23 mouse cellular contexts compared by ENCODE assay signal in the genomic region with DNA sequence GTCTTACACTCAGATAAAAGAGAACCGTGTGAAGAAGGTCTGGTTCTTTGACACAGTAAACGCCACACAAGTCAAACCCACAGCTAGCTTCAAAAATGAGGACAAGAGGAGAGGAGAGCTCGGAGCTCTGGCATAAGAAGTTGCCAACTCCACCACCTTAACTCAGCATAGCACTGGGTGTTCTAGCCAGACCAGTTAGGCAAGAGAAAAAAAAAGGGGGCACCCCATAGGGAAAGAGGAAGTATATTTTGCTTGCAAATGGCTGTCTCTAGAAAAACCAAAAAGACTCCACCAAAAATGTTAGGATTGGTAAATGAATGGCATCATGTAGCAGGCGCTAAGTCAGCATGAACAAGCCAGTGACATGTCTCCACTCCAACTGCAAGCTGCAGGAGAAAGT. TPM values are rescaled to one million over a fixed set of nuclear protein-coding genes. Genes with fewer than 3 reads are reported as not detected.
"Had no signal": no experiment of that assay in that cellular context is flagged by ENCODE, and none has a peak within 500 bp of the region (broad histone marks: within the 10 kb centered on the region; RNA-seq: fewer than 3 reads in every experiment).

No protein-coding gene starts in this region.

- DNase-seq: kidney, adult 11 months; kidney, adult 8-10 months; kidney, postnatal 10 days; kidney, postnatal 36 days; left cerebral cortex, postnatal 4 days; lung, adult 18-20 months; lung, postnatal 10 days; lung, postnatal 4 days; retina, postnatal 1 day; right cerebral cortex, postnatal 25 days; spleen, adult 18-20 months; thymus, postnatal 25 days had no signal

- H3K4me2 ChIP-seq: kidney, embryonic 15.5 days; limb, embryonic 12.5 days; limb, embryonic 15.5 days; liver, embryonic 12.5 days; liver, embryonic 15.5 days; lung, embryonic 15.5 days; midbrain, embryonic 12.5 days; midbrain, embryonic 15.5 days; neural tube, embryonic 13.5 days; stomach, embryonic 15.5 days had no signal

- H3K4me1 ChIP-seq: kidney, embryonic 15.5 days; limb, embryonic 12.5 days; limb, embryonic 15.5 days; lung, embryonic 15.5 days; midbrain, embryonic 12.5 days; midbrain, embryonic 15.5 days; neural tube, embryonic 13.5 days; stomach, embryonic 15.5 days had no signal

- H3K27ac ChIP-seq: kidney, embryonic 15.5 days; limb, embryonic 12.5 days; limb, embryonic 15.5 days; liver, embryonic 12.5 days; liver, embryonic 15.5 days; lung, embryonic 15.5 days; midbrain, embryonic 12.5 days; midbrain, embryonic 15.5 days; neural tube, embryonic 13.5 days; stomach, embryonic 15.5 days had no signal

- H3K9ac ChIP-seq: kidney, embryonic 15.5 days; limb, embryonic 12.5 days; limb, embryonic 15.5 days; liver, embryonic 12.5 days; liver, embryonic 15.5 days; lung, embryonic 15.5 days; midbrain, embryonic 12.5 days; midbrain, embryonic 15.5 days; neural tube, embryonic 13.5 days; stomach, embryonic 15.5 days had no signal

- H3K27me3 ChIP-seq: kidney, embryonic 15.5 days; limb, embryonic 12.5 days; limb, embryonic 15.5 days; liver, embryonic 15.5 days; lung, embryonic 15.5 days; midbrain, embryonic 12.5 days; midbrain, embryonic 15.5 days; neural tube, embryonic 13.5 days; stomach, embryonic 15.5 days had no signal

- H3K36me3 ChIP-seq: kidney, embryonic 15.5 days; limb, embryonic 12.5 days; limb, embryonic 15.5 days; liver, embryonic 12.5 days; liver, embryonic 15.5 days; lung, embryonic 15.5 days; midbrain, embryonic 12.5 days; midbrain, embryonic 15.5 days; neural tube, embryonic 13.5 days; stomach, embryonic 15.5 days had no signal

- ATAC-seq: liver, embryonic 12.5 days; midbrain, embryonic 15.5 days had no signal

- H3K9me3 ChIP-seq: kidney, embryonic 15.5 days; limb, embryonic 12.5 days; limb, embryonic 15.5 days; liver, embryonic 12.5 days; liver, embryonic 15.5 days; lung, embryonic 15.5 days; midbrain, embryonic 12.5 days; midbrain, embryonic 15.5 days; neural tube, embryonic 13.5 days; stomach, embryonic 15.5 days had no signal

- H3K4me3 ChIP-seq: kidney, embryonic 15.5 days; limb, embryonic 12.5 days; limb, embryonic 15.5 days; liver, embryonic 12.5 days; liver, embryonic 15.5 days; lung, embryonic 15.5 days; midbrain, embryonic 12.5 days; midbrain, embryonic 15.5 days; myocyte; neural tube, embryonic 13.5 days; stomach, embryonic 15.5 days had no signal

RNA-seq across cellular contexts. Expression of gene Spn, which starts 26.4 kb away (rescaled TPM):
- polyA plus RNA-seq: limb, embryonic 12.5 days had no signal
